Mouse (Mus musculus) midbrain, postnatal 0 days (tissue): Measurements from ENCODE around the gene Dock8. TPM values are rescaled to one million over a fixed set of nuclear protein-coding genes. Genes with fewer than 3 reads are reported as not detected.

Source experiments
- ATAC-seq: fragments of 200-750 bp; cut with Nextera tagmentation; 2 replicates; pipeline ENCODE4 v1.8.0; 2017; ENCODE audit warnings: moderate number of reproducible peaks, mild to moderate bottlenecking, moderate TSS enrichment, moderate library complexity; ENCODE audit not compliant: low FRiP score
- DNase-seq: peaks from one replicate; pipeline ENCODE4 v3.0.0-alpha.2; 2015; ENCODE audit warnings: low spot score
- H3K27ac ChIP-seq: fragments of 300-500 bp; sonication (generic); 2 replicates; pipeline ENCODE4 v1.5.1; 2014; ENCODE audit warnings: low read depth, mild to moderate bottlenecking, low read length, mixed read lengths
- H3K27me3 ChIP-seq: fragments of 300-500 bp; sonication (generic); 2 replicates; pipeline ENCODE4 v1.6.1; 2014; ENCODE audit warnings: low read length, control low read depth, mixed read lengths; ENCODE audit not compliant: insufficient read depth
- H3K36me3 ChIP-seq: fragments of 300-500 bp; sonication (generic); 2 replicates; pipeline ENCODE4 v1.6.1; 2014; ENCODE audit warnings: low read length, control low read depth, mixed read lengths; ENCODE audit not compliant: insufficient read depth
- H3K4me1 ChIP-seq: fragments of 300-500 bp; sonication (generic); 2 replicates; pipeline ENCODE4 v1.6.1; 2014; ENCODE audit warnings: mild to moderate bottlenecking, control low read depth, antibody characterized with exemption, low read length, mixed read lengths; ENCODE audit not compliant: insufficient read depth
- H3K4me2 ChIP-seq: fragments of 300-500 bp; sonication (generic); 2 replicates; pipeline ENCODE4 v1.6.1; 2014; ENCODE audit warnings: low read depth, mild to moderate bottlenecking, low read length, mixed read lengths; ENCODE audit not compliant: poor library complexity, severe bottlenecking
- H3K4me3 ChIP-seq: fragments of 300-500 bp; sonication (generic); 2 replicates; pipeline ENCODE4 v1.5.1; 2014; ENCODE audit warnings: low read depth, mild to moderate bottlenecking, low read length, moderate library complexity
- H3K9ac ChIP-seq: fragments of 300-500 bp; sonication (generic); replicated peaks from 2 replicates; pipeline ENCODE4 v1.6.1; 2014; ENCODE audit warnings: mild to moderate bottlenecking, low read length, moderate library complexity, mixed read lengths; ENCODE audit not compliant: poor library complexity, severe bottlenecking
- H3K9me3 ChIP-seq: fragments of 300-500 bp; sonication (generic); 2 replicates; pipeline ENCODE4 v1.6.1; 2016; ENCODE audit warnings: low read length, control low read depth
- CTCF ChIP-seq: IDR thresholded peaks from 2 replicates; pipeline ENCODE4 v1.5.1; 2016; ENCODE audit warnings: antibody characterized with exemption, mild to moderate bottlenecking
- WGBS: fragments of 180-500 bp; shearing (Covaris S2); extraction: QIAGEN DNeasy Blood & Tissue Kit; methylation state at CpG from one replicate; pipeline ENCODE4 v1.1.7; 2014; 5-methylcytosine and 5-hydroxymethylcytosine counted together
- polyA plus RNA-seq: library from polyadenylated mRNA; unstranded; fragments of >200 nt; fragmentation: Nextera tagmentation; extraction: Ambion mirVana; gene quantifications from 2 replicates; pipeline ENCODE4 v1.2.1, GENCODE M21; 2015
- total RNA-seq: library from RNA; depleted of rRNA; stranded (reverse); fragments of >200 nt; gene quantifications from 2 replicates; pipeline ENCODE4 v1.2.3, GENCODE M21; 2014; rRNA removed

Dock8 gene
- total and polyA plus RNA-seq, 2 experiments from 2014 or later = 0.44 to 0.77 TPM

- no peak overlapping the region for H3K27ac ChIP-seq
- no peak for TF ChIP-seq CTCF
- H3K9ac ChIP-seq = no peak overlapping the region
- no peaks in the 10 kb centered on the region for H3K36me3 ChIP-seq
- no peaks in the 10 kb centered on the region for H3K9me3 ChIP-seq
- 93% methylated on average over 14 of the region's 14 CpGs for WGBS
- H3K4me3 ChIP-seq = no peak overlapping the region
- H3K4me2 ChIP-seq = no peak overlapping the region
- no peaks in the 10 kb centered on the region for H3K27me3 ChIP-seq
- no peaks in the 10 kb centered on the region; the same call in 1 of the 2 replicates for H3K4me1 ChIP-seq
- DNase-seq = no peak
- ATAC-seq = no peak
Observed at GRCm38 (mm10) chr19:25247858-25248552, 248.7 kb downstream of the Dock8 start.

GRCm38 (mm10) chr19:25249230-25249629, 249.9 kb downstream of the Dock8 start:
- H3K4me3 ChIP-seq = no peak overlapping the region
- H3K9ac ChIP-seq = no peak overlapping the region
- no peaks in the 10 kb centered on the region for H3K27me3 ChIP-seq
- H3K4me1 ChIP-seq = no peaks in the 10 kb centered on the region; the same call in 1 of the 2 replicates
- no peak for TF ChIP-seq CTCF
- H3K27ac ChIP-seq = no peak overlapping the region
- H3K4me2 ChIP-seq = no peak overlapping the region
- H3K36me3 ChIP-seq = no peaks in the 10 kb centered on the region
- no peak for ATAC-seq
- WGBS = 59% methylated on average over 13 of the region's 13 CpGs
- H3K9me3 ChIP-seq = no peaks in the 10 kb centered on the region
- DNase-seq = no peak

GRCm38 (mm10) chr19:25251610-25252140, 252.3 kb downstream of the Dock8 start:
- Histone ChIP-seq H3K4me1 (no peaks in the 10 kb centered on the region; the same call in 1 of the 2 replicates), H3K9me3 (no peaks in the 10 kb centered on the region), H3K27me3 (no peaks in the 10 kb centered on the region), H3K4me2 (no peak overlapping the region), H3K36me3 (no peaks in the 10 kb centered on the region), H3K9ac (no peak overlapping the region), H3K27ac (no peak overlapping the region), H3K4me3 (no peak overlapping the region)
- no peak for TF ChIP-seq CTCF
- WGBS = 89% methylated on average over 3 of the region's 3 CpGs
- DNase-seq = no peak
- no peak for ATAC-seq

Other genes starting within 250 kb of the Dock8 start
- 11.7 TPM in 2 replicates for gene Pgm5, start 137.7 kb upstream of the Dock8 start, total RNA-seq
- gene Pgm5, start 137.7 kb upstream of the Dock8 start, polyA plus RNA-seq = 0.53 and 0.57 TPM in 2 replicates
- gene Gm10053, start 123.8 kb upstream of the Dock8 start, total RNA-seq = 35.6 and 54.8 TPM in 2 replicates
- gene Gm10053, start 123.8 kb upstream of the Dock8 start, polyA plus RNA-seq = 302 and 326 TPM in 2 replicates
- gene Foxd4, start 98.3 kb upstream of the Dock8 start, total RNA-seq = not detected in 2 replicates
- not detected in 2 replicates for gene Foxd4, start 98.3 kb upstream of the Dock8 start, polyA plus RNA-seq
- 9.5 and 11.7 TPM in 2 replicates for gene Cbwd1, start 37.9 kb upstream of the Dock8 start, total RNA-seq
- 6.6 and 6.8 TPM in 2 replicates for gene Cbwd1, start 37.9 kb upstream of the Dock8 start, polyA plus RNA-seq
- gene Kank1, start 237.4 kb downstream of the Dock8 start, total RNA-seq = 9.1 and 16.6 TPM in 2 replicates
- gene Kank1, start 237.4 kb downstream of the Dock8 start, polyA plus RNA-seq = 5.9 and 6.0 TPM in 2 replicates